Mouse (Mus musculus) cortical plate, adult 2 months (tissue): ENCODE measurements around the gene Dennd2c.

Source experiments
- CTCF ChIP-seq: fragments of 200-500 bp; IDR thresholded peaks from 2 replicates; pipeline ENCODE4 v1.5.1; 2011; ENCODE audit warnings: mild to moderate bottlenecking, control low read depth, low read length; ENCODE audit not compliant: insufficient read depth; ENCODE audit errors: extremely low read depth
- POLR2A ChIP-seq: fragments of 200-500 bp; IDR thresholded peaks from 2 replicates; pipeline ENCODE4 v1.6.1; 2011; ENCODE audit warnings: mild to moderate bottlenecking, low read length, control low read depth; ENCODE audit not compliant: insufficient read depth; ENCODE audit errors: extremely low read depth

- TF ChIP-seq CTCF (no peak), POLR2A (no peak)
Measured at GRCm38 (mm10) chr3:103142366-103142765, 40.0 kb downstream of the Dennd2c start.
